Mouse (Mus musculus) CH12.LX (cell line): Measurements from ENCODE around the gene Arl5b. TPM values are rescaled to one million over a fixed set of nuclear protein-coding genes. Genes with fewer than 3 reads are reported as not detected.

Experiments
- DNase-seq: peaks from one replicate; pipeline ENCODE4 v3.0.0-alpha.2; 2013; ENCODE audit errors: extremely low read depth
- H3K27ac ChIP-seq: 2 replicates; pipeline ENCODE4 v1.5.1; 2012; ENCODE audit warnings: low read depth, mild to moderate bottlenecking, control low read depth, moderate library complexity; ENCODE audit not compliant: insufficient read depth
- H3K27me3 ChIP-seq: replicated peaks from 2 replicates; pipeline ENCODE3; 2012; ENCODE audit warnings: inconsistent platforms
- H3K36me3 ChIP-seq, 2 experiments: replicated peaks in 1 of 2; 2 replicates each; pipeline versions ENCODE3 to v1.6.1; 2012; ENCODE audit warnings: inconsistent platforms in 1 of 2, low read length in 1 of 2, mild to moderate bottlenecking in 1 of 2, mixed read lengths in 1 of 2, moderate library complexity in 1 of 2; ENCODE audit not compliant: control insufficient read depth in 1 of 2, insufficient read depth in 1 of 2
- H3K4me1 ChIP-seq, 2 experiments: 2 replicates each; pipeline ENCODE4 v1.6.1; 2012; ENCODE audit warnings: inconsistent platforms in 1 of 2, moderate library complexity in 1 of 2; ENCODE audit not compliant: insufficient read depth in 2 of 2, control insufficient read depth in 1 of 2
- H3K4me2 ChIP-seq: 2 replicates; pipeline ENCODE4 v1.6.1; 2012; ENCODE audit warnings: low read depth, mild to moderate bottlenecking, control low read depth; ENCODE audit not compliant: poor library complexity, insufficient read depth, severe bottlenecking
- H3K4me3 ChIP-seq, 3 experiments: fragments of 150-350 bp in 1 of 3; sonication (generic) in 1 of 3; replicated peaks in 1 of 3; 2 replicates each; pipeline versions ENCODE3 to v1.5.1; 2011 to 2012; ENCODE audit warnings: low read depth in 2 of 3, low read length in 2 of 3, mild to moderate bottlenecking in 2 of 3, moderate library complexity in 2 of 3, control low read depth in 1 of 3, improper control_type of control experiment in 1 of 3, inconsistent platforms in 1 of 3, mixed read lengths in 1 of 3; ENCODE audit not compliant: poor library complexity in 1 of 3
- H3K79me2 ChIP-seq: replicated peaks from 2 replicates; pipeline ENCODE4 v1.6.1; 2012; ENCODE audit warnings: mild to moderate bottlenecking, moderate library complexity; ENCODE audit not compliant: control insufficient read depth, poor library complexity, insufficient read depth, severe bottlenecking; ENCODE audit errors: extremely low read depth
- H3K9ac ChIP-seq: 2 replicates; pipeline ENCODE4 v1.6.1; 2012; ENCODE audit warnings: low read depth, mild to moderate bottlenecking, control low read depth, moderate library complexity; ENCODE audit not compliant: insufficient read depth
- H3K9me3 ChIP-seq: replicated peaks from 2 replicates; pipeline ENCODE3; 2012; ENCODE audit warnings: low read length, inconsistent platforms, mixed read lengths
- BHLHE40 ChIP-seq: IDR thresholded peaks from 2 replicates; pipeline ENCODE4 v1.6.1; 2011; ENCODE audit warnings: mild to moderate bottlenecking, low read depth, low read length, improper control_type of control experiment
- CHD1 ChIP-seq: IDR thresholded peaks from 2 replicates; pipeline ENCODE4 v1.6.1; 2012; ENCODE audit warnings: low read depth, low read length, improper control_type of control experiment, inconsistent platforms
- CHD2 ChIP-seq: IDR thresholded peaks from 2 replicates; pipeline ENCODE4 v1.6.1; 2011; ENCODE audit warnings: low read length, improper control_type of control experiment
- CTCF ChIP-seq, 2 experiments: IDR thresholded peaks in 1 of 2; conservative IDR thresholded peaks in 1 of 2; 2 replicates each; pipeline ENCODE4 v1.5.1; 2011 to 2012; ENCODE audit warnings: low read depth in 2 of 2, low read length in 2 of 2, improper control_type of control experiment in 1 of 2, inconsistent platforms in 1 of 2, mild to moderate bottlenecking in 1 of 2, moderate library complexity in 1 of 2
- E2F4 ChIP-seq: IDR thresholded peaks from 2 replicates; pipeline ENCODE4 v1.6.1; 2011; ENCODE audit warnings: low read depth, low read length, improper control_type of control experiment; ENCODE audit not compliant: insufficient replicate concordance
- ELF1 ChIP-seq: IDR thresholded peaks from 2 replicates; pipeline ENCODE4 v1.6.1; 2014; ENCODE audit warnings: low read depth, mild to moderate bottlenecking, inconsistent platforms, low read length, improper control_type of control experiment
- EP300 ChIP-seq: IDR thresholded peaks from 2 replicates; pipeline ENCODE4 v1.6.1; 2011; ENCODE audit warnings: low read length, improper control_type of control experiment
- ETS1 ChIP-seq: conservative IDR thresholded peaks from 2 replicates; pipeline ENCODE4 v1.6.1; 2012; ENCODE audit warnings: low read depth, mild to moderate bottlenecking, inconsistent platforms, low read length, improper control_type of control experiment, moderate library complexity
- GABPA ChIP-seq: IDR thresholded peaks from 2 replicates; pipeline ENCODE4 v1.6.1; 2012; ENCODE audit warnings: low read depth, low read length, improper control_type of control experiment, inconsistent platforms; ENCODE audit not compliant: insufficient replicate concordance
- HCFC1 ChIP-seq: IDR thresholded peaks from 2 replicates; pipeline ENCODE4 v1.6.1; 2012; ENCODE audit warnings: low read depth, mild to moderate bottlenecking, inconsistent platforms, low read length, improper control_type of control experiment
- IRF4 ChIP-seq: IDR thresholded peaks from 2 replicates; pipeline ENCODE4 v1.6.1; 2014; ENCODE audit warnings: low read depth, mild to moderate bottlenecking, inconsistent platforms, low read length, improper control_type of control experiment
- JUN ChIP-seq: IDR thresholded peaks from 2 replicates; pipeline ENCODE4 v1.6.1; 2011; ENCODE audit warnings: low read depth, mild to moderate bottlenecking, low read length, improper control_type of control experiment, moderate library complexity; ENCODE audit not compliant: insufficient read depth
- JUND ChIP-seq: conservative IDR thresholded peaks from 2 replicates; pipeline ENCODE4 v1.6.1; 2011; ENCODE audit warnings: low read depth, low read length, improper control_type of control experiment
- KAT2A ChIP-seq: IDR thresholded peaks from 2 replicates; pipeline ENCODE4 v1.6.1; 2012; ENCODE audit warnings: low read length, improper control_type of control experiment, inconsistent platforms; ENCODE audit not compliant: insufficient replicate concordance
- MAFK ChIP-seq: IDR thresholded peaks from 2 replicates; pipeline ENCODE4 v1.6.1; 2011; ENCODE audit warnings: low read length, improper control_type of control experiment; ENCODE audit not compliant: insufficient replicate concordance
- MAX ChIP-seq: IDR thresholded peaks from 2 replicates; pipeline ENCODE4 v1.6.1; 2011; ENCODE audit warnings: low read length, improper control_type of control experiment
- MAZ ChIP-seq: IDR thresholded peaks from 2 replicates; pipeline ENCODE4 v1.6.1; 2012; ENCODE audit warnings: low read depth, mild to moderate bottlenecking, inconsistent platforms, low read length, improper control_type of control experiment, moderate library complexity
- MEF2A ChIP-seq: IDR thresholded peaks from 2 replicates; pipeline ENCODE4 v1.6.1; 2014; ENCODE audit warnings: low read depth, mild to moderate bottlenecking, inconsistent platforms, low read length, improper control_type of control experiment, borderline replicate concordance
- MXI1 ChIP-seq: IDR thresholded peaks from 2 replicates; pipeline ENCODE4 v1.6.1; 2011; ENCODE audit warnings: mild to moderate bottlenecking, low read depth, low read length, improper control_type of control experiment
- MYC ChIP-seq: IDR thresholded peaks from 2 replicates; pipeline ENCODE4 v1.6.1; 2011; ENCODE audit warnings: low read depth, mild to moderate bottlenecking, improper control_type of control experiment, low read length
- NELFE ChIP-seq: IDR thresholded peaks from 2 replicates; pipeline ENCODE4 v1.6.1; 2011; ENCODE audit warnings: low read depth, low read length, improper control_type of control experiment
- NRF1 ChIP-seq: IDR thresholded peaks from 2 replicates; pipeline ENCODE4 v1.6.1; 2014; ENCODE audit warnings: low read depth, mild to moderate bottlenecking, inconsistent platforms, low read length, improper control_type of control experiment, moderate library complexity
- PAX5 ChIP-seq: IDR thresholded peaks from 2 replicates; pipeline ENCODE4 v1.6.1; 2012; ENCODE audit warnings: low read length, inconsistent platforms, mixed read lengths
- POLR2A ChIP-seq: IDR thresholded peaks from 2 replicates; pipeline ENCODE4 v1.6.1; 2011; ENCODE audit warnings: low read depth, mild to moderate bottlenecking, improper control_type of control experiment, low read length
- POLR2AphosphoS2 ChIP-seq: IDR thresholded peaks from 2 replicates; pipeline ENCODE4 v1.6.1; 2011; ENCODE audit warnings: low read depth, low read length, improper control_type of control experiment
- RAD21 ChIP-seq: IDR thresholded peaks from 2 replicates; pipeline ENCODE4 v1.6.1; 2011; ENCODE audit warnings: low read depth, mild to moderate bottlenecking, low read length, improper control_type of control experiment, moderate library complexity
- RCOR1 ChIP-seq: conservative IDR thresholded peaks from 2 replicates; pipeline ENCODE4 v1.6.1; 2012; ENCODE audit warnings: low read depth, mild to moderate bottlenecking, inconsistent platforms, low read length, improper control_type of control experiment
- SIN3A ChIP-seq: IDR thresholded peaks from 2 replicates; pipeline ENCODE4 v1.6.1; 2012; ENCODE audit warnings: low read length, improper control_type of control experiment, inconsistent platforms
- SMC3 ChIP-seq: IDR thresholded peaks from 2 replicates; pipeline ENCODE4 v1.6.1; 2011; ENCODE audit warnings: low read depth, low read length, improper control_type of control experiment
- TBP ChIP-seq: conservative IDR thresholded peaks from 2 replicates; pipeline ENCODE4 v1.6.1; 2011; ENCODE audit warnings: low read depth, low read length, improper control_type of control experiment
- TCF12 ChIP-seq: IDR thresholded peaks from 2 replicates; pipeline ENCODE4 v1.6.1; 2014; ENCODE audit warnings: low read depth, mild to moderate bottlenecking, inconsistent platforms, low read length, improper control_type of control experiment
- UBTF ChIP-seq: IDR thresholded peaks from 2 replicates; pipeline ENCODE4 v1.6.1; 2012; ENCODE audit warnings: low read depth, mild to moderate bottlenecking, inconsistent platforms, low read length, improper control_type of control experiment, moderate library complexity
- USF1 ChIP-seq: IDR thresholded peaks from 2 replicates; pipeline ENCODE4 v1.6.1; 2014; ENCODE audit warnings: low read depth, mild to moderate bottlenecking, inconsistent platforms, low read length, improper control_type of control experiment
- USF2 ChIP-seq: conservative IDR thresholded peaks from 2 replicates; pipeline ENCODE4 v1.6.1; 2011; ENCODE audit warnings: low read depth, low read length, improper control_type of control experiment
- ZC3H11A ChIP-seq: IDR thresholded peaks from 2 replicates; pipeline ENCODE4 v1.6.1; 2012; ENCODE audit warnings: low read depth, mild to moderate bottlenecking, inconsistent platforms, low read length, improper control_type of control experiment
- ZKSCAN1 ChIP-seq: IDR thresholded peaks from 2 replicates; pipeline ENCODE4 v1.6.1; 2012; ENCODE audit warnings: low read depth, inconsistent platforms, low read length, improper control_type of control experiment, borderline replicate concordance
- ZMIZ1 ChIP-seq: IDR thresholded peaks from 2 replicates; pipeline ENCODE4 v1.6.1; 2012; ENCODE audit warnings: low read depth, mild to moderate bottlenecking, inconsistent platforms, low read length, improper control_type of control experiment
- ZNF384 ChIP-seq: IDR thresholded peaks from 2 replicates; pipeline ENCODE4 v1.6.1; 2012; ENCODE audit warnings: low read depth, low read length, improper control_type of control experiment, inconsistent platforms
- dilution Hi-C: fragments of 300-500 bp; cut with MboI; formaldehyde crosslinking; loops from 2 replicates; pipeline ENCODE4 v1.14.3; 2020; ENCODE audit warnings: low sequenced_read_pairs; ENCODE audit not compliant: extremely low pct_unique_long_range_greater_than_20kb, extremely low pct_ligation_motif_present
- in situ Hi-C: fragments of 300-500 bp; cut with MboI; formaldehyde crosslinking; loops from 3 replicates; pipeline ENCODE4 v1.14.3; 2019; ENCODE audit warnings: low sequenced_read_pairs, low pct_ligation_motif_present, low pct_unique_long_range_greater_than_20kb, mixed read lengths
- polyA plus RNA-seq: library from polyadenylated mRNA; unstranded; fragments of >175 nt; gene quantifications from 2 replicates; pipeline ENCODE4 v1.2.1, GENCODE M21; 2012; ENCODE audit warnings: low read depth; ENCODE audit not compliant: insufficient read length
- total RNA-seq, 2 experiments: library from RNA; depleted of rRNA; stranded (reverse); fragments of 300-350 nt in 1 of 2; fragments of >200 nt in 1 of 2; gene quantifications; 2 replicates each; pipeline ENCODE4 v1.2.3; 2012 to 2014

Arl5b gene
- total and polyA plus RNA-seq, 3 experiments: 4.8 to 7.1 (median 5.0) TPM

DNA sequence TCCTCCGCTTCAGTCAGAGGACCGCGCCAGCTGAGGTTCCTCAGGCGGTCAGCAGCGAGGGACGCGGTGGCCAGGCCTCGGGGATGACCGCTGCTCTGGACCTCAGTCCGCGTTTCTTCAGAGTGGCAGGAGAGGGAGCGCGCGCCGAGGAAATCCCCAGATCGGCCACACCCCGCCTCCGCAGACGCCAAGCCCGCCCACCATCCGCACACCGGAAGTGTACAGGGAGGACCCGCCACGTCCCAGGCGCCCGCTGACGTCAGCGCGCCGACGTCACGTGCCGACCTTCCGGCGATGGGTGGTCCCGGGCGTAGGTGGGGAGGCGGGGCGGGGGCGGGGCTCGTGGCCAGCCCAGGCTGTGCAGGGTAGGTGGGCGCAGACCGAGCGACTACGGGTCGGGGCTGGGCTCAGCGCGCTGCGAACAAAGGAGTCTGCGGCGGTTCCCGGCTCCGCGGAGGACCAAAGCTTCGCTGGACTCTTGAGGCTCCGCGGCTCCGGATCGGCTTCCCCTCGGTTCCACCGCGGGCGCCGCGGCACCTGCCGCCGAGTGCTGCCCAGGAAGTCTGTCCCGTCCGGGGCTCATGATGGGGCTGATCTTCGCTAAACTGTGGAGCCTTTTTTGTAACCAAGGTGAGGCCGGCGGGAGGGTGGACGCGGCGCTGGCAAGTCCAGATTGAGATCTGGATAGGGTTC is 5.9 kb downstream of the Arl5b start, which contains the start of gene Nsun6:
Gene Nsun6 (minus strand): TSS at position 125 of the 693 bp plus-strand sequence.
- Histone ChIP-seq H3K4me3 (peak within 1 kb of the TSS; percentile 80 to 87 (median 86)), H3K36me3 (no peaks in the 10 kb centered on the region), H3K27ac (peak within 1 kb of the TSS; percentile 14; the same call in 1 of the 2 replicates), H3K4me1 (peaks cover 2 to 18% of the 10 kb centered on the region in 2 experiments; a peak in 2 of 4 replicates), H3K9me3 (no peaks in the 10 kb centered on the region), H3K9ac (peak within 1 kb of the TSS; percentile 85), H3K27me3 (no peaks in the 10 kb centered on the region), H3K79me2 (no peaks in the 10 kb centered on the region; the same call in 1 of the 2 replicates), H3K4me2 (peak within 1 kb of the TSS; percentile 90)
- TF ChIP-seq PAX5: no peak
- no peak for TF ChIP-seq ZKSCAN1
- no peak for TF ChIP-seq ZC3H11A
- no peak for TF ChIP-seq MYC
- no peak for TF ChIP-seq CHD1
- no peak for TF ChIP-seq JUN
- 0 out of 2 replicates have a peak, but pooled peaks have one; percentile 46 for TF ChIP-seq CHD2
- 0 out of 2 replicates have a peak, but pooled peaks have one; percentile 46 for TF ChIP-seq KAT2A
- no peak; the same call in 1 of the 2 replicates for TF ChIP-seq MXI1
- TF ChIP-seq NRF1: peak; percentile 28; the same call in 1 of the 2 replicates
- TF ChIP-seq TCF12: peak; percentile 58
- no peak for TF ChIP-seq JUND
- peak; percentile 43; the same call in 1 of the 2 replicates for TF ChIP-seq MEF2A
- peak; percentile 66 for TF ChIP-seq ZMIZ1
- no peak for TF ChIP-seq EP300
- TF ChIP-seq E2F4: no peak
- TF ChIP-seq MAZ: peak; percentile 69; the same call in 1 of the 2 replicates
- no peak for TF ChIP-seq RCOR1
- no peak for TF ChIP-seq GABPA
- peak; percentile 77 for TF ChIP-seq ETS1
- TF ChIP-seq SMC3: no peak
- TF ChIP-seq IRF4: 0 out of 2 replicates have a peak, but pooled peaks have one; percentile 34
- peak; percentile 88 for TF ChIP-seq ELF1
- peak; percentile 98 for TF ChIP-seq BHLHE40
- TF ChIP-seq USF2: peak; percentile 39; the same call in 1 of the 2 replicates
- TF ChIP-seq RAD21: no peak
- TF ChIP-seq USF1: peak; percentile 85
- peak; percentile 93 for TF ChIP-seq POLR2A
- TF ChIP-seq ZNF384: no peak
- TF ChIP-seq MAFK: no peak
- peak; percentile 71 for TF ChIP-seq HCFC1
- TF ChIP-seq NELFE: peak; percentile 77
- TF ChIP-seq CTCF (conservative IDR thresholded peaks at IDR 0.05 in 1 of 2, IDR thresholded peaks at IDR 0.05 in 1 of 2; ENCODE audit: low read depth in 2 of 2, low read length in 2 of 2): peak in 1 of 2 experiments; percentile 22; a peak in 1 of 4 replicates
- TF ChIP-seq MAX: no peak
- TF ChIP-seq POLR2AphosphoS2: peak; percentile 81; the same call in 1 of the 2 replicates
- TF ChIP-seq UBTF: peak; percentile 83
- TF ChIP-seq TBP: no peak
- TF ChIP-seq SIN3A: peak; percentile 76
- DNase-seq: peak; percentile 89
- in situ Hi-C loops: no loop called here
- dilution Hi-C loops: no loop called here
